Mouse (Mus musculus) erythroblast, embryonic 14.5 days (primary cell): Measurements from ENCODE around the gene Sart3.

Experiments used
- GATA1 ChIP-seq: IDR thresholded peaks from 2 replicates; pipeline ENCODE4 v1.6.1; 2012; ENCODE audit warnings: low read length, inconsistent platforms, mixed read lengths
- TAL1 ChIP-seq: IDR thresholded peaks from 3 replicates; pipeline ENCODE4 v1.6.1; 2012; ENCODE audit warnings: low read length, inconsistent platforms, mixed read lengths

- TF ChIP-seq TAL1 (no peak), GATA1 (no peak)
These were observed 42.7 kb upstream of the Sart3 start for GRCm38 (mm10) chr5:113815041-113815389.
